Mouse (Mus musculus) liver, embryonic 15.5 days (tissue): ENCODE measurements around the gene Magix. TPM values are rescaled to one million over a fixed set of nuclear protein-coding genes. Genes with fewer than 3 reads are reported as not detected.
"Not testable (repeated sequence)": the region's sequence is repeated elsewhere in the genome, so short reads cannot be mapped to it uniquely, and the experiment has no call there.

Experiments
- ATAC-seq: fragments of 200-750 bp; cut with Nextera tagmentation; 2 replicates; pipeline ENCODE4 v1.8.0; 2017; ENCODE audit warnings: moderate number of reproducible peaks, mild to moderate bottlenecking, moderate library complexity; ENCODE audit not compliant: insufficient read depth
- H3K27ac ChIP-seq: fragments of 300-500 bp; sonication (generic); replicated peaks from 2 replicates; pipeline ENCODE4 v1.5.1; 2015; ENCODE audit warnings: mild to moderate bottlenecking, inconsistent platforms
- H3K27me3 ChIP-seq: fragments of 300-500 bp; sonication (generic); 2 replicates; pipeline ENCODE4 v1.6.1; 2015; ENCODE audit warnings: mild to moderate bottlenecking, inconsistent platforms
- H3K36me3 ChIP-seq: fragments of 300-500 bp; sonication (generic); replicated peaks from 2 replicates; pipeline ENCODE4 v1.6.1; 2015; ENCODE audit warnings: moderate library complexity, mild to moderate bottlenecking, inconsistent platforms
- H3K4me1 ChIP-seq: fragments of 300-500 bp; sonication (generic); replicated peaks from 2 replicates; pipeline ENCODE4 v1.6.1; 2015; ENCODE audit warnings: inconsistent platforms
- H3K4me2 ChIP-seq: fragments of 300-500 bp; sonication (generic); 2 replicates; pipeline ENCODE4 v1.6.1; 2015; ENCODE audit warnings: moderate library complexity, mild to moderate bottlenecking, inconsistent platforms
- H3K4me3 ChIP-seq: fragments of 300-500 bp; sonication (generic); replicated peaks from 2 replicates; pipeline ENCODE4 v1.5.1; 2015; ENCODE audit warnings: mild to moderate bottlenecking, inconsistent platforms
- H3K9ac ChIP-seq: fragments of 300-500 bp; sonication (generic); 2 replicates; pipeline ENCODE4 v1.6.1; 2015; ENCODE audit warnings: moderate library complexity, mild to moderate bottlenecking, inconsistent platforms
- H3K9me3 ChIP-seq: fragments of 300-500 bp; sonication (generic); replicated peaks from 2 replicates; pipeline ENCODE4 v1.6.1; 2016; ENCODE audit warnings: inconsistent platforms
- WGBS: fragments of 180-500 bp; shearing (Covaris S2); methylation state at CpG from one replicate; pipeline ENCODE4 v1.1.7; 2015; ENCODE audit warnings: mixed read lengths; ENCODE audit not compliant: insufficient replicate concordance; 5-methylcytosine and 5-hydroxymethylcytosine counted together
- polyA plus RNA-seq: library from polyadenylated mRNA; unstranded; fragments of >200 nt; fragmentation: Nextera tagmentation; extraction: Ambion mirVana; gene quantifications from 2 replicates; pipeline ENCODE4 v1.2.1, GENCODE M21; 2015

The Magix gene
- polyA plus RNA-seq: 0.09 and 0.12 TPM in 2 replicates

DNA sequence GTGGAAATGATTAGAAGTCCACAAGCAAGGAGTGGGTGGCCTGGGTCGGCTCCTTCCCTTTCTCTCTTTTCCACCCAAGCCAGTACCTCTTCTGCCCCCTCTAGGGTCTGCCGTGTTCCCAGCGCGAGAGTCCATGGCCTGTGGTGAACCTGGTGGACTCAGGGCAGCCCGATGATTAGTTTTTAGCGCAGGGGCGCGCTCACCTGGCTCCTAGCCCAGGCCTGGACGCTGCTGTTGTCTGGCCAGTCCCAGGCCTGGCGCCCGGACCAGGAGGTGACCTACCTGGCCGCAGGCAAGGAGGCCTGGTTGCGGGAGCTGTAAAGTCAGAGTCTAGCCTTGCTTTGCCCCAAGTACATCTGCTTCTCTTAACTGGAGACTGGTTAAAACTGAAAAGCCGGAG is at the start of gene Magix:
Gene Magix, minus strand, starts transcription at position 388 of the 400 bp plus-strand sequence.
- Histone ChIP-seq H3K4me1 (peaks cover 7% of the 10 kb centered on the region), H3K9me3 (no peaks in the 10 kb centered on the region), H3K27me3 (no peaks in the 10 kb centered on the region), H3K27ac (no peak within 1 kb of the TSS), H3K4me3 (peak within 1 kb of the TSS; percentile 30; the same call in 1 of the 2 replicates), H3K36me3 (no peaks in the 10 kb centered on the region), H3K4me2 (peak within 1 kb of the TSS; percentile 61), H3K9ac (no peak within 1 kb of the TSS)
- no peak for ATAC-seq
- WGBS: 64% methylated on average over 14 of the region's 14 CpGs

DNA sequence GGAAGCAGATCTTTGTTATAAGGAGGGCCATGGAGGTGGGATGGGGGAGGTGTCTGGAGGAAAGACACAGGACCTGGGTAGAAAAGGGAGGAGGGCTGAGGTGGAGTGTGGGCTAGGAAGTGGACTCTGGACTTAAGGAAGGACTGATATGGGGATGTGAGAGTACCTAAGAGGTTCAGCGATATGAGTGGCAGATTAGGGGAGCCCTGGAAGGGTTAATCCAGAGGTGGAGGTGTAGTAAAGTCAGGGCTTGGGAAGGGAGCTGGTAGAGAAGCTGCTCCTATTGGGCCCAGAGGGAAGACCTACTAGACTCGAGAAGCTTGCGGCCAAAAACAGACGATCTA is 47.8 kb upstream of the Magix start:
- no peak for ATAC-seq
- Histone ChIP-seq H3K9me3 (no peaks in the 10 kb centered on the region), H3K9ac (no peak overlapping the region), H3K4me3 (peak overlapping the region; percentile 51), H3K27me3 (no peaks in the 10 kb centered on the region), H3K36me3 (peaks cover 26% of the 10 kb centered on the region), H3K27ac (no peak overlapping the region), H3K4me2 (peak overlapping the region; percentile 65), H3K4me1 (peaks cover 7% of the 10 kb centered on the region)
- WGBS: 38% methylated on average over 4 of the region's 4 CpGs

DNA sequence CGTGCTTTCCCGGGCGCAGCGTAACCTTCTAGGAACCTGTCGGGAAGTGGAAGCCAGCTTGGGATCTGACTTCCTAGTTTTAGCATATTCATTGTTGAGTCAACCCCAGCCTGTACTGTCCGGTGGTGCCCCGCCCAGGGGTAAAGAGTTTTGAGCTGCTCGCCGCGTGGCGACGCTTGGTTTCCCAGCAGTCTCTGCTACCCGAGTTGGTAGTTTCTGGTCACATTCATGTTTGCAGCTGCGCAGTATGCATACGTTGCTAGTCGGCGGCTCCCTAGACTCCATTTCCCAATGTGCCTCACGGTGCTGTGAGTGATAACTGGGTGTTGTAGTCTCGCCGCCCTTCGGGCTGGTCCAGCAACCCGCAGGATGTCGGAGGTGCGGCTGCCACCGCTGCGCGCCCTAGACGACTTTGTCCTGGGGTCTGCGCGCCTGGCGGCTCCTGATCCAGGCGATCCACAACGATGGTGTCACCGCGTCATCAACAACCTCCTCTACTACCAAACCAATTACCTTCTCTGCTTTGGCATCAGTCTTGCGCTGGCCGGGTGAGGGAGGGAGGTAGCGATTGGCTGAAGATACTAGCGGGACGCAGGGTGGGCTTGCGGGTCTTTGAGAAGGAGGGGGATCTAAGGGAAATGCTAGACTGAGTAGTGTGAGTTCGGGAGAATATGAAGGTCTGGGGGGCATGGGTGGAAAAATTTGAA is 47.3 kb upstream of the Magix start, which contains the start of gene Praf2:
Gene Praf2, plus strand, starts transcription at position 225 of the 707 bp plus-strand sequence.
- peak within 1 kb of the TSS; percentile 51 for H3K4me3 ChIP-seq
- peaks cover 9% of the 10 kb centered on the region for H3K4me1 ChIP-seq
- H3K27ac ChIP-seq: peak within 1 kb of the TSS; percentile 48
- peak within 1 kb of the TSS; percentile 65 for H3K4me2 ChIP-seq
- peaks cover 30% of the 10 kb centered on the region for H3K36me3 ChIP-seq
- 13% methylated on average over 42 of the region's 42 CpGs for WGBS
- H3K27me3 ChIP-seq: no peaks in the 10 kb centered on the region
- ATAC-seq: peak; percentile 87
- H3K9me3 ChIP-seq: no peaks in the 10 kb centered on the region
- H3K9ac ChIP-seq: peak within 1 kb of the TSS; percentile 12; the same call in 1 of the 2 replicates

DNA sequence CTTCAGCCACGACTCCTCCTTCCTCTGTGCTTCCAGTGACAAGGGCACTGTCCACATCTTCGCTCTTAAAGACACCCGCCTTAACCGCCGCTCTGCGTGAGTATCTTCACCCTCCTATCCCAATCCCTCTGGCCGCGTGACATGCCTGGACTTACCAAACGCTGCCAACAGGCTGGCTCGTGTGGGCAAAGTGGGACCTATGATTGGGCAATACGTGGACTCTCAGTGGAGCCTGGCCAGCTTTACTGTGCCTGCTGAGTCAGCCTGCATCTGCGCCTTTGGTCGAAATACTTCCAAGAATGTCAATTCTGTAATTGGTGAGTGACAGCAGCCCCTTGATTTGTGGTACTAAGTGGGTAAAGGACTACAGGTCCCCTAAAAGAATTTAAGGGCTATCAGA is 46.1 kb upstream of the Magix start:
- Histone ChIP-seq H3K36me3 (peaks cover 30% of the 10 kb centered on the region), H3K27ac (no peak overlapping the region), H3K4me1 (peaks cover 17% of the 10 kb centered on the region), H3K4me3 (no peak overlapping the region), H3K27me3 (no peaks in the 10 kb centered on the region), H3K9ac (no peak overlapping the region), H3K4me2 (no peak overlapping the region), H3K9me3 (no peaks in the 10 kb centered on the region)
- ATAC-seq: no peak
- WGBS: 73% methylated on average over 13 of the region's 13 CpGs

DNA sequence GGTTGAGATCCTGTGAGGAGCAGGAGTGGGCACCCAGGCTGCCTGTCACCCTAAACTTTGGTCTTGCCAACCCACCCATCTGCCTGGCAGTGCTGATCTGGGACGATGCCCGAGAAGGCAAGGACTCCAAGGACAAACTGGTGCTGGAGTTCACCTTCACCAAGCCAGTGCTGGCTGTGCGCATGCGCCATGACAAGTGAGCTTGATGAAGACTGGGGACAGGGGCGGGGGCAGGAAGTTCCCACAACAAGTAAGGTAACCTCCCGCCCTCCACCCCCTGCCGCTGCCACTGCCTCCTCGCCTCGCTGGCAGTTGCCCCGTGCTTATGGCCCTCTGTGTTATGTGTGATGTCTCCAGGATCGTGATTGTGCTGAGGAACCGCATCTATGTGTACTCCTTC is 44.8 kb upstream of the Magix start:
- H3K36me3 ChIP-seq: peaks cover 30% of the 10 kb centered on the region
- no peak overlapping the region for H3K27ac ChIP-seq
- ATAC-seq: no peak
- H3K4me2 ChIP-seq: no peak overlapping the region
- no peak overlapping the region for H3K9ac ChIP-seq
- no peaks in the 10 kb centered on the region for H3K27me3 ChIP-seq
- no peaks in the 10 kb centered on the region for H3K9me3 ChIP-seq
- WGBS: 70% methylated on average over 12 of the region's 12 CpGs
- no peak overlapping the region for H3K4me3 ChIP-seq
- H3K4me1 ChIP-seq: peaks cover 17% of the 10 kb centered on the region

DNA sequence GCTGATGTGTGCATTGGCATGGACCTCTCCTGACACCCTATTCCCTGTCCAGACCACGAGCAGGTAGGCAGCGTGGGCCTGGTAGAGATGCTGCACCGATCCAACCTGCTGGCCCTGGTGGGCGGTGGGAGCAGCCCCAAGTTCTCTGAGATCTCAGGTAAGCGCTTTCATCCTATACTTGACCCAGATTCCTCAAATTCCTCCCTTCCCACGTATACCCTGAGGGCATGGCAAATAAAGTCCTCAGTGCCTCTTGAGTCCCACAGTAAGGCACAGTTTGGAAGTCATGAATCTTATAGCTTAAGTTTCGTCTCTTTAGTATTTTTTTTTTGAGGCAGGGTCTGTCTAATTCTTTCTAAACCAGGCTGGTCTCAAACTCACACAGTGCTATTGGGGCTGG is 43.1 kb upstream of the Magix start:
- ATAC-seq: no peak
- H3K9me3 ChIP-seq: no peaks in the 10 kb centered on the region
- H3K4me3 ChIP-seq: no peak overlapping the region
- WGBS: 74% methylated on average over 7 of the region's 7 CpGs
- no peaks in the 10 kb centered on the region for H3K27me3 ChIP-seq
- H3K4me1 ChIP-seq: peaks cover 17% of the 10 kb centered on the region
- H3K9ac ChIP-seq: no peak overlapping the region
- H3K4me2 ChIP-seq: no peak overlapping the region
- peaks cover 30% of the 10 kb centered on the region for H3K36me3 ChIP-seq
- no peak overlapping the region for H3K27ac ChIP-seq

DNA sequence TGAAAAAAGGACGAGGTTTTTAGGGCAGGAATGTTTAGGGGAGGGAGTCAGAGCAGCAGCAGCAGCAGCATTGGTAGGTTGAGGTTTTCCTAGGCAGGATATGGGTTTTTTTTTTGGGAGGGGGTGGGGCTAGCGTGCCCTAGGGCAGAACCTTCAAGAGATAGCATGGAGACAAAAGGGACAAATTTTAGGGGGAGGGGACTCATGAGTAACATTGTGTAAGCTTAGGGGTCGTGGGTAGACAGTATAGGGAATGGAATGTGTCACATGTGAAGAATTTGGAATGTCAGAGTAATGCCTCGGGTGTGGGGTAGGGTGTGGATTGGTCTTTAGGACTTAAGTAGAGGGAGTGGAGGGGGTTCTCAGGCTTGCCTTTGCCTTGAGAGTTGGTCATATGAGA is 41.6 kb upstream of the Magix start:
- Histone ChIP-seq H3K9ac (peak overlapping the region; percentile 70), H3K4me3 (peak overlapping the region; percentile 72), H3K4me1 (peaks cover 11% of the 10 kb centered on the region), H3K36me3 (peaks cover 30% of the 10 kb centered on the region), H3K27me3 (no peaks in the 10 kb centered on the region), H3K9me3 (no peaks in the 10 kb centered on the region), H3K27ac (peak overlapping the region; percentile 87), H3K4me2 (peak overlapping the region; percentile 66)
- no peak for ATAC-seq
- 12% methylated on average over 4 of the region's 4 CpGs for WGBS

DNA sequence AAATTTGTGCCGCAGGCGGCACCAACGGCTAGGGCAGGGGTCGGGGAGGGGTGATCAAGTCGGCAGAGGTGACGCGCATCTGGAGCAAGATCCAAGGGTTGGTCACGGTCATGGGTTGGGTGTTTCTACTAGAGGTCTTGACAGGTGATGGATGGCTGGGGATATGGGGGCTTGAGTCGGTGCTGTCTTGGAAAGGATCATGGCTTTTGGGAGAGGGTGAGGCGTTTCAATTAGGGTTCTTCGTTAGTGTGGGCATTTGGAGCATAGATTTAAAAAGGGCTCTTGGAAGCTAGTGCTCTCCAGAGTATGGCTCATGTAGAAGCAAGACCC is 41.2 kb upstream of the Magix start:
- peak; percentile 23; the same call in 1 of the 2 replicates for ATAC-seq
- Histone ChIP-seq H3K4me1 (peaks cover 10% of the 10 kb centered on the region), H3K27me3 (no peaks in the 10 kb centered on the region), H3K4me3 (peak overlapping the region; percentile 72), H3K9ac (peak overlapping the region; percentile 70), H3K4me2 (peak overlapping the region; percentile 66), H3K36me3 (peaks cover 28% of the 10 kb centered on the region), H3K27ac (peak overlapping the region; percentile 87), H3K9me3 (no peaks in the 10 kb centered on the region)
- 17% methylated on average over 11 of the region's 11 CpGs for WGBS

DNA sequence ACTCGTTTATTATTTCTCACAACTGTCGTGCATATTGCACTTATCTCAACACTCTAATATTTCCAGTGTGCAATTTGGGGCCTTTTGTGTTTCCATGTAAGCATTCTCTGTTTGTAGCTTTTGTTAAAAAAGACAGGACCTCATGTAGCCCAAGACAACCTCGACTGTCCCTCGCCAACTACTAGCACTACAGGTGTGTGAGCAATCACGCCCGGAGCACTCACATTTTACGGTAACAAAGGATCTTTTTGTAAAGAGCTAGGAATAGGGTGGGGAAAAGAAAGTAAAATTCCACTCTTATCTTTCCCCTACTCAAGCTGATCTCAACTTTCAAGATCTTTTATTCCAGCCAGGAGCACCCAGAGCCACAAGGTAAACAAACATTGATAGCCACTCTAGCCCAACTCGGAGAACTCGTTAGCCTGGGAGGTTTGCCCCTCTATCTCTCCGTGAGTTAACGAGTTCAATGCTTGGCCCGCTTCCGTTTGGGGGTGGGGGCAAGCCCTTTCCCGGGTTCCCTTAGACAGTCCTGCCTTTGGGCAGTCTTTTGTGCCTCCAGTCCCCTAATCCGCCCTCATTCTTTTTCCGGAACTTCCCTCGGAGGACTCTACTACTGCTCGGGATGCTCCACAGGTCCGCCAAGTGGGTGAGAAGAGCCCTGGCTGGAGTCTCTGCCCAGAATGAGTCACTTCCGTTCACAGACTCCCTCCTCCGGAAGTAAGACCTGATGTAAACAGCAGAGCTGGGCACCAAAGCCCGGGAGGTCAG is 40.6 kb upstream of the Magix start, which contains the start of gene Gm45208:
Gene Gm45208, plus strand, starts transcription at position 732 of the 768 bp plus-strand sequence.
- no peaks in the 10 kb centered on the region for H3K9me3 ChIP-seq
- H3K4me3 ChIP-seq: peak within 1 kb of the TSS; percentile 72
- 16% methylated on average over 22 of the region's 22 CpGs for WGBS
- peak within 1 kb of the TSS; percentile 70 for H3K9ac ChIP-seq
- H3K4me2 ChIP-seq: peak within 1 kb of the TSS; percentile 66
- peaks cover 23% of the 10 kb centered on the region for H3K36me3 ChIP-seq
- peak within 1 kb of the TSS; percentile 87 for H3K27ac ChIP-seq
- H3K4me1 ChIP-seq: peaks cover 10% of the 10 kb centered on the region
- no peaks in the 10 kb centered on the region for H3K27me3 ChIP-seq
- peak; percentile 91 for ATAC-seq

DNA sequence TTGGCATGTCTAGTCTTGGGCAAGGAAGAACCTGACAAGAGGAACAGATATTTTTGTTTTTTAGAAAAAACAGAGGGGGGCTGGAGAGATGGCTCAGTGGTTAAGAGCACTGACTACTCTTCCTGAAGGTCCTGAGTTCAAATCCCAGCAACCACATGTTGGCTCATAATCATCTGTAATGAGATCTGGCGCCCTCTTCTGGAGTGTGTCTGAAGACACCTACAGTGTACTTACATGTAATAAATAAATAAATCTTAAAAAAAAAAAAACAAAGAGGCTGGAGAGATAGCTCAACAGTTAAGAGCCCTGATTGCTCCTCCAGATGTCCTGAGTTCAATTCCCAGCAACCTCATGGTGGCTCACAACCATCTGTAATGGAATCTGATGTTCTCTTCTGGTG is 35.0 kb upstream of the Magix start:
- H3K27ac ChIP-seq, H3K4me1 ChIP-seq, H3K27me3 ChIP-seq, H3K4me3 ChIP-seq, H3K36me3 ChIP-seq, ATAC-seq, H3K9me3 ChIP-seq, H3K9ac ChIP-seq, H3K4me2 ChIP-seq: not testable (repeated sequence)
- 24% methylated on average over 1 of the region's 1 CpGs for WGBS

DNA sequence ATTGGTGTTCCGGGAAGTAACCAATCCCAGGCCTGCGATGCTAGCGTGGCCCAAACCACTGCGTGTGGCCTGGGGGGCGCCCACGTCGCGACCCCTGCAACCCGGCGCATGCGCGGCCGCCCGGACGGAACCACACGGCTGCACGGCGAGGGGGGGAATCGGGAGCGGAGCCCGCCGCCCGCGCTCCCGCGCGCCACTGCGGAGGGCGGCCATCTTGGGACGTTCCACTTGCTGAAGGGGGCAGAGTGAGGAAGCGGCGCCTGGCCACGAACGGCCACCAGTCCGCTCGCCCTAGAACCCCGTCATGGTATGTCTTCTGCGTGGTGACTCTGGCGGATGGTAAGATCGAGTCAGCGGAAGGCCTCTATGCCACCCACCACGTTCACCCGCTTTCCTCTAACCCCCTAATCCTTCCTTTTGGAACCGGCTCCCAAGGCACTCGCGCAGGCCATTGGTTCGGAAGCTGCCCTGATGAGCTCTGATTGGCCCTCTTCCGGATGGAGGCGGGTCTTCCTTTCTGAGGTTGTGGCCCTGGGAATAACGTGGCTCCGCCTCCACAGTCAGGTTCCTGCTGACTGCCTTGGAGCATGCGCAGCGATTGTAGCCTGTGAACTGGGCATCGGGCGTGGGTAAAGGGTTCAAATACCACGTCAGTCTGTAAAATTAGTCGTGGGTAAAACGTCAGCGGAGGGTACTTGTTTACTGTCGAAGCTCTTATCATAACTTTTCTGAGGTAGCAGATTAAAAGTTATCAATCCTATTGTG is 33.3 kb upstream of the Magix start, which contains the start of gene Wdr45:
Gene Wdr45, plus strand, starts transcription at position 199 of the 765 bp plus-strand sequence.
- not testable (repeated sequence) for H3K9ac ChIP-seq, H3K36me3 ChIP-seq, H3K27me3 ChIP-seq, H3K9me3 ChIP-seq, H3K4me1 ChIP-seq
- peak within 1 kb of the TSS; percentile 55 for H3K4me3 ChIP-seq
- H3K27ac ChIP-seq: 0 out of 2 replicates have a peak within 1 kb of the TSS, but pooled peaks have one; percentile 29
- 15% methylated on average over 43 of the region's 60 CpGs for WGBS
- H3K4me2 ChIP-seq: peak within 1 kb of the TSS; percentile 65
- peak; percentile 93 for ATAC-seq
